Mouse (Mus musculus) CH12.LX (cell line): ENCODE data around the gene Tex37. TPM values are rescaled to one million over a fixed set of nuclear protein-coding genes. Genes with fewer than 3 reads are reported as not detected.

Source experiments
- DNase-seq: peaks from one replicate; pipeline ENCODE4 v3.0.0-alpha.2; 2013; ENCODE audit errors: extremely low read depth
- H3K27ac ChIP-seq: 2 replicates; pipeline ENCODE4 v1.5.1; 2012; ENCODE audit warnings: low read depth, mild to moderate bottlenecking, control low read depth, moderate library complexity; ENCODE audit not compliant: insufficient read depth
- H3K27me3 ChIP-seq: replicated peaks from 2 replicates; pipeline ENCODE3; 2012; ENCODE audit warnings: inconsistent platforms
- H3K36me3 ChIP-seq, 2 experiments: replicated peaks in 1 of 2; 2 replicates each; pipeline versions ENCODE3 to v1.6.1; 2012; ENCODE audit warnings: inconsistent platforms in 1 of 2, low read length in 1 of 2, mild to moderate bottlenecking in 1 of 2, mixed read lengths in 1 of 2, moderate library complexity in 1 of 2; ENCODE audit not compliant: control insufficient read depth in 1 of 2, insufficient read depth in 1 of 2
- H3K4me1 ChIP-seq, 2 experiments: 2 replicates each; pipeline ENCODE4 v1.6.1; 2012; ENCODE audit warnings: inconsistent platforms in 1 of 2, moderate library complexity in 1 of 2; ENCODE audit not compliant: insufficient read depth in 2 of 2, control insufficient read depth in 1 of 2
- H3K4me2 ChIP-seq: 2 replicates; pipeline ENCODE4 v1.6.1; 2012; ENCODE audit warnings: low read depth, mild to moderate bottlenecking, control low read depth; ENCODE audit not compliant: poor library complexity, insufficient read depth, severe bottlenecking
- H3K4me3 ChIP-seq, 3 experiments: fragments of 150-350 bp in 1 of 3; sonication (generic) in 1 of 3; replicated peaks in 1 of 3; 2 replicates each; pipeline versions ENCODE3 to v1.5.1; 2011 to 2012; ENCODE audit warnings: low read depth in 2 of 3, low read length in 2 of 3, mild to moderate bottlenecking in 2 of 3, moderate library complexity in 2 of 3, control low read depth in 1 of 3, improper control_type of control experiment in 1 of 3, inconsistent platforms in 1 of 3, mixed read lengths in 1 of 3; ENCODE audit not compliant: poor library complexity in 1 of 3
- H3K79me2 ChIP-seq: replicated peaks from 2 replicates; pipeline ENCODE4 v1.6.1; 2012; ENCODE audit warnings: mild to moderate bottlenecking, moderate library complexity; ENCODE audit not compliant: control insufficient read depth, poor library complexity, insufficient read depth, severe bottlenecking; ENCODE audit errors: extremely low read depth
- H3K9ac ChIP-seq: 2 replicates; pipeline ENCODE4 v1.6.1; 2012; ENCODE audit warnings: low read depth, mild to moderate bottlenecking, control low read depth, moderate library complexity; ENCODE audit not compliant: insufficient read depth
- H3K9me3 ChIP-seq: replicated peaks from 2 replicates; pipeline ENCODE3; 2012; ENCODE audit warnings: low read length, inconsistent platforms, mixed read lengths
- CHD1 ChIP-seq: IDR thresholded peaks from 2 replicates; pipeline ENCODE4 v1.6.1; 2012; ENCODE audit warnings: low read depth, low read length, improper control_type of control experiment, inconsistent platforms
- CTCF ChIP-seq, 2 experiments: IDR thresholded peaks in 1 of 2; conservative IDR thresholded peaks in 1 of 2; 2 replicates each; pipeline ENCODE4 v1.5.1; 2011 to 2012; ENCODE audit warnings: low read depth in 2 of 2, low read length in 2 of 2, improper control_type of control experiment in 1 of 2, inconsistent platforms in 1 of 2, mild to moderate bottlenecking in 1 of 2, moderate library complexity in 1 of 2
- E2F4 ChIP-seq: IDR thresholded peaks from 2 replicates; pipeline ENCODE4 v1.6.1; 2011; ENCODE audit warnings: low read depth, low read length, improper control_type of control experiment; ENCODE audit not compliant: insufficient replicate concordance
- HCFC1 ChIP-seq: IDR thresholded peaks from 2 replicates; pipeline ENCODE4 v1.6.1; 2012; ENCODE audit warnings: low read depth, mild to moderate bottlenecking, inconsistent platforms, low read length, improper control_type of control experiment
- IRF4 ChIP-seq: IDR thresholded peaks from 2 replicates; pipeline ENCODE4 v1.6.1; 2014; ENCODE audit warnings: low read depth, mild to moderate bottlenecking, inconsistent platforms, low read length, improper control_type of control experiment
- MAX ChIP-seq: IDR thresholded peaks from 2 replicates; pipeline ENCODE4 v1.6.1; 2011; ENCODE audit warnings: low read length, improper control_type of control experiment
- MAZ ChIP-seq: IDR thresholded peaks from 2 replicates; pipeline ENCODE4 v1.6.1; 2012; ENCODE audit warnings: low read depth, mild to moderate bottlenecking, inconsistent platforms, low read length, improper control_type of control experiment, moderate library complexity
- MEF2A ChIP-seq: IDR thresholded peaks from 2 replicates; pipeline ENCODE4 v1.6.1; 2014; ENCODE audit warnings: low read depth, mild to moderate bottlenecking, inconsistent platforms, low read length, improper control_type of control experiment, borderline replicate concordance
- MXI1 ChIP-seq: IDR thresholded peaks from 2 replicates; pipeline ENCODE4 v1.6.1; 2011; ENCODE audit warnings: mild to moderate bottlenecking, low read depth, low read length, improper control_type of control experiment
- MYC ChIP-seq: IDR thresholded peaks from 2 replicates; pipeline ENCODE4 v1.6.1; 2011; ENCODE audit warnings: low read depth, mild to moderate bottlenecking, improper control_type of control experiment, low read length
- NELFE ChIP-seq: IDR thresholded peaks from 2 replicates; pipeline ENCODE4 v1.6.1; 2011; ENCODE audit warnings: low read depth, low read length, improper control_type of control experiment
- PAX5 ChIP-seq: IDR thresholded peaks from 2 replicates; pipeline ENCODE4 v1.6.1; 2012; ENCODE audit warnings: low read length, inconsistent platforms, mixed read lengths
- SMC3 ChIP-seq: IDR thresholded peaks from 2 replicates; pipeline ENCODE4 v1.6.1; 2011; ENCODE audit warnings: low read depth, low read length, improper control_type of control experiment
- TCF12 ChIP-seq: IDR thresholded peaks from 2 replicates; pipeline ENCODE4 v1.6.1; 2014; ENCODE audit warnings: low read depth, mild to moderate bottlenecking, inconsistent platforms, low read length, improper control_type of control experiment
- UBTF ChIP-seq: IDR thresholded peaks from 2 replicates; pipeline ENCODE4 v1.6.1; 2012; ENCODE audit warnings: low read depth, mild to moderate bottlenecking, inconsistent platforms, low read length, improper control_type of control experiment, moderate library complexity
- USF1 ChIP-seq: IDR thresholded peaks from 2 replicates; pipeline ENCODE4 v1.6.1; 2014; ENCODE audit warnings: low read depth, mild to moderate bottlenecking, inconsistent platforms, low read length, improper control_type of control experiment
- USF2 ChIP-seq: conservative IDR thresholded peaks from 2 replicates; pipeline ENCODE4 v1.6.1; 2011; ENCODE audit warnings: low read depth, low read length, improper control_type of control experiment
- ZMIZ1 ChIP-seq: IDR thresholded peaks from 2 replicates; pipeline ENCODE4 v1.6.1; 2012; ENCODE audit warnings: low read depth, mild to moderate bottlenecking, inconsistent platforms, low read length, improper control_type of control experiment
- ZNF384 ChIP-seq: IDR thresholded peaks from 2 replicates; pipeline ENCODE4 v1.6.1; 2012; ENCODE audit warnings: low read depth, low read length, improper control_type of control experiment, inconsistent platforms
- dilution Hi-C: fragments of 300-500 bp; cut with MboI; formaldehyde crosslinking; loops from 2 replicates; pipeline ENCODE4 v1.14.3; 2020; ENCODE audit warnings: low sequenced_read_pairs; ENCODE audit not compliant: extremely low pct_unique_long_range_greater_than_20kb, extremely low pct_ligation_motif_present
- in situ Hi-C: fragments of 300-500 bp; cut with MboI; formaldehyde crosslinking; loops from 3 replicates; pipeline ENCODE4 v1.14.3; 2019; ENCODE audit warnings: low sequenced_read_pairs, low pct_ligation_motif_present, low pct_unique_long_range_greater_than_20kb, mixed read lengths
- polyA plus RNA-seq: library from polyadenylated mRNA; unstranded; fragments of >175 nt; gene quantifications from 2 replicates; pipeline ENCODE4 v1.2.1, GENCODE M21; 2012; ENCODE audit warnings: low read depth; ENCODE audit not compliant: insufficient read length
- total RNA-seq, 2 experiments: library from RNA; depleted of rRNA; stranded (reverse); fragments of 300-350 nt in 1 of 2; fragments of >200 nt in 1 of 2; gene quantifications; 2 replicates each; pipeline ENCODE4 v1.2.3; 2012 to 2014

Gene Tex37
- total and polyA plus RNA-seq, 3 experiments, result not detected

DNA sequence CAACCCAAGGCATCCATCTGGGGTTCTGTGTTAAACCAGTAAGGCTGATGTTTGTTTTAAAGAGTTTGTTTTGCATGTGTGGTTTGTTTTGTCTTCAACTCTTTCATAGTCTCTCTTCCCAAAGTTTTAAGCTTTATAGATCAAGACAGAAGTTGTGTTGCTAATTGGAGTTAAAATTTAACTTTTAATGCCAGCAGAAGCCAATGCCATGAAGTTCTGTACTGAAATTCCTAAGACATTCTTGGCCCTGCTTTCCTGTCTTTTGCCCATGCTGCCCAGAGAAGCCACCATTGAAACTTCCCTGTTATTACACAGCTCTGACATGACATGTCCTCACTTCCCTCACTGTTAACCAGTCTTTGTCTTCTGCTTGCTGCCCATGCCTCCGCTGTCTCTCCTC, 43.7 kb downstream of the Tex37 start:
- peaks cover 20 to 37% of the 10 kb centered on the region in 2 experiments for H3K36me3 ChIP-seq
- peaks cover 14 to 62% of the 10 kb centered on the region in 2 experiments for H3K4me1 ChIP-seq
- H3K4me2 ChIP-seq, result no peak overlapping the region
- H3K79me2 ChIP-seq, result peaks cover 29% of the 10 kb centered on the region
- H3K27ac ChIP-seq, result peak overlapping the region; percentile 20
- dilution Hi-C loops (no loop called here), in situ Hi-C loops (loop anchor here (5.0 kb wide), 2 partner anchors 33 to 58 kb away; partner anchors contain the start of gene Eif2ak3)
- no peak for TF ChIP-seq MYC
- TF ChIP-seq NELFE, result no peak
- no peak for TF ChIP-seq ZMIZ1
- no peak for TF ChIP-seq CHD1
- TF ChIP-seq UBTF, result no peak
- TF ChIP-seq MAX, result no peak
- TF ChIP-seq USF2, result no peak
- no peak for TF ChIP-seq TCF12
- TF ChIP-seq MAZ, result no peak
- no peak for TF ChIP-seq HCFC1
- no peak for TF ChIP-seq USF1
- TF ChIP-seq MEF2A, result no peak
- no peak for TF ChIP-seq PAX5
- no peak for TF ChIP-seq E2F4
- no peak for TF ChIP-seq ZNF384
- TF ChIP-seq SMC3, result no peak
- no peak for TF ChIP-seq IRF4
- no peak for TF ChIP-seq MXI1
- DNase-seq, result no peak
- H3K9ac ChIP-seq, result no peak overlapping the region
- no peaks in the 10 kb centered on the region for H3K27me3 ChIP-seq
- H3K9me3 ChIP-seq, result no peaks in the 10 kb centered on the region
- no peak overlapping the region for H3K4me3 ChIP-seq

DNA sequence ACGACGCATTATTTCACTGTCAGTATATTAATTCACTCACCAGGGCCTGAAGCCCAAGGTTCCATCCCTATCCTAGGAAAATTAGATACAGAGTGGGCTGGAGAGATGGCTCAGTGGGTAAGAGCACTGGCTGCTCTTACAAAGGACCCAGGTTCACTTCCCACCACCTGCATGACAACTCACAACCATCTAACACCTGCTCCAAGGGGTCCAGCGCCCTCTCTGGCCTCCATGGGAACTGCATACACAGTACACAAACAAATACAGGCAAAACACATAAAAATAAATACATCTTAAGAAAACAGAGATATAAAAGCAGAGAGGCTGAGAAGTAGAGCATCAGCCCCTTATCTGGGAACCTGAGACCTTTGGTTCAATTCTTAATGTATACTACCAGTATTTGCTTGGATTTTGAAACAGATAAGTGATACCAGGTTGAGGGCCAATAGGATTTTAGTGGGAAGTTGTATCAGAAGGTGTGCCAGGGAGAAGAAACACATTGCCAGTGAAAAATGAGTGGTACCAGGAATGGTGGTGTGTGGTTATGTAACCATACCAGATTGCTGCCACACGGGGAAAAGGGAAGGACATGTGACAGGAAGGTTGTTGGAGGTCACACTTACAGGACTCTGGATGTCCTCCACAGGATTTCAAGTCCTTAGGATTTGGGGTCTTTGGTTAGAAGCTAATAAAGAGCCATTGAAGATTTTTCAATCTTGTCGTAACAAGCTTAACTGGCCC, 44.5 kb downstream of the Tex37 start:
- Histone ChIP-seq H3K79me2 (peaks cover 35% of the 10 kb centered on the region), H3K4me3 (no peak overlapping the region), H3K27me3 (no peaks in the 10 kb centered on the region), H3K4me2 (no peak overlapping the region), H3K36me3 (peaks cover 12 to 30% of the 10 kb centered on the region in 2 experiments), H3K9ac (no peak overlapping the region), H3K9me3 (no peaks in the 10 kb centered on the region), H3K27ac (no peak overlapping the region), H3K4me1 (peaks cover 19 to 70% of the 10 kb centered on the region in 2 experiments)
- no peak for TF ChIP-seq SMC3
- TF ChIP-seq CTCF (conservative IDR thresholded peaks at IDR 0.05 in 1 of 2, IDR thresholded peaks at IDR 0.05 in 1 of 2; ENCODE audit: low read depth in 2 of 2, low read length in 2 of 2), result peak; percentile 27 to 57; a peak in 3 of 4 replicates
- no peak for TF ChIP-seq TCF12
- no peak for DNase-seq
- dilution Hi-C loops (no loop called here), in situ Hi-C loops (no loop called here)
